Mouse (Mus musculus) liver, embryonic 14.5 days (tissue): ENCODE measurements at regions not wholly inside any gene's neighbourhood (a gene's known extent, or its start where the extent isn't known, plus 50 kb on each side); places are given as distances from the start of the nearest gene placed in this dataset.

Source experiments
- CTCF ChIP-seq: IDR thresholded peaks from 2 replicates; pipeline ENCODE4 v1.5.1; 2016; ENCODE audit warnings: antibody characterized with exemption, low read depth, control low read depth
- EP300 ChIP-seq: IDR thresholded peaks from 2 replicates; pipeline ENCODE4 v1.6.1; 2016; ENCODE audit warnings: antibody characterized with exemption, low read depth

DNA sequence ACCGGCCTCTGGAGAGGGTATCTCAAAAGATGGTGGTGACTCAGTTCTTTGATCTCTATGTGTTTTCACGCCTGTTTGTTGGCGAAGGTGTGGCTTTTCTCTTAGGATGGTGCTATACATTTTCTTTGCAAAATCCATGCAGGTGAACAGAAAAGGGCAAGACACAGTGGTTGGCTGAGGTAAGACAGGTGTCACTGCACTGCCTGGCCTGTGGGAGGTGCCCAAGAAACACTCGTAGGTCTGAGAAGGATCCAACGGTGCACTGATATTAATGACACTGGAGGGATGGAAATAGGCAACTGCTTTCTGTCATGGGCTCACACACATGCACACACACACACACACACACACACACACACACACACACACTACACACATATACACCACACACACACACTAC is 283.1 kb downstream of the Vrk1 start:
- peak; percentile 20; the same call in 1 of the 2 replicates for TF ChIP-seq CTCF
- no peak for TF ChIP-seq EP300
